Mouse (Mus musculus) heart, adult 18-20 months (tissue): ENCODE measurements around the gene Gm10491. TPM values are rescaled to one million over a fixed set of nuclear protein-coding genes. Genes with fewer than 3 reads are reported as not detected.

Source experiments
- DNase-seq, 2 experiments: peaks; one replicate each; pipeline ENCODE4 v3.0.0; 2021 to 2022; ENCODE audit warnings: mixed read lengths in 1 of 2
- total RNA-seq, 2 experiments: library from RNA; stranded (reverse); gene quantifications; 2 replicates each; pipeline ENCODE4 v1.2.3; 2021

Gene Gm10491
- total RNA-seq, 2 experiments from 2014 or later: not detected

- DNase-seq: peak; percentile 61 to 73
Measured at GRCm38 (mm10) chrX:7879819-7880218, 27.8 kb downstream of the Gm10491 start.

DNA sequence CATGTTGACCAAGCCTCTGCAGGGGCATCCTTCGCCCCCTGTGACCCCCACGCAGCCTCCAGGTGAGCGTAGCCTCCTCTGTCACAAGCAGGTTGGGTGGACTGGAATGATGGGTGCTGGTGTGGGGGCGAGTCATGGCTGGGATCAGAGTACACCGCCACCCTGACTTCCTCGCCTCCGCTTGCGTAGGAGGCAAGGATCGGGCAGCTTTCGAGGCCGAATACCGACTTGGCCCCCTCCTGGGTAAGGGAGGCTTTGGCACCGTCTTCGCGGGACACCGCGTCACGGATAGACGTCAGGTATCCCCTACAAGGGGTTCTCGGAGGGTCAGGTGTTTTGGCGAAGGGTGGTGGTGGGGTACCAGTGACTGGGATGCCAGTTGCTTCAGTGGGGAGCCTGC lies 29.1 kb downstream of the Gm10491 start:
- DNase-seq: peak in 1 of 2 experiments; percentile 30

- DNase-seq: peak; percentile 78 to 85
Measured at GRCm38 (mm10) chrX:7878007-7878419, 29.6 kb downstream of the Gm10491 start, which contains the start of gene Pim2. TSS of gene Pim2 (plus strand) at chrX:7878262.

DNA sequence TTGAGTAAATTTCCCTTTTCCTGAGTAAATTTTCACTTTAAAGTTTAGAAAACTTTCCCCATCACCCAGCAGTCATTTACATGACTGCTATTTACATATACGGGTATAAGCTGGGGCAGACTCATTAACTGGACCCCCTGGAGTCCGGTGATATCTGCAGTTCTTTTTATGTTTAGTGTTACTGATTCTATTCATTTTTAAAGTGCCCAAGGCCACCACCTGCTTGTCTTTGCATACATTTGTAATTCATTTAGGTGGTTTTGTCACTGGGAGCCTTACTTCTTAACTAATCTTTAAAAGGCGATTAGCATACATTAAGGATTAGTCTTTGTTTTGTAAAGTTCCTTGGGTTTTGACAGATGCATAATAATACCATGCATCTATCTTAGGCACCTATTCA lies 37.8 kb downstream of the Gm10491 start:
- DNase-seq: no peak

GRCm38 (mm10) chrX:7868506-7868905 lies 39.1 kb downstream of the Gm10491 start:
- DNase-seq: no peak

DNA sequence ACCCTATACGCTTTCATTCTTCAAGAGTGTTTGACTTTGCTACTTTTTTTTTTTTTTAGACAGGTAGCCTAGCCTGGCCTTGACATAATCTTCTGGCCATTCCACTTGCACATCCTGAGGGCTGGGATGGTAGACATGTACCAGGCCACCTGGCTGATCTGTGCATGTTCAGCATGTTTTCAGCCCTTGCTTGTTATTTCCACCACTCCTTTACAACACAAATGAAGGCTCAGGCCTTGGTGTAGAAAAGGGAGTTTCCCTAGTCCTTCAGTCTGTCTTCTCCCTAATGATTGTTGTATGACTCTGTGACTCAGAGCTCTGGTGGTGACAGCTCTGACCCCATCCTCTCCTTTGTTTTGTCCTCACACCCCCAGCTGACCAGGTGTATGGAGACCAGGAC lies 40.5 kb downstream of the Gm10491 start:
- DNase-seq: no peak

GRCm38 (mm10) chrX:7865786-7866185 lies 41.8 kb downstream of the Gm10491 start:
- DNase-seq: no peak

- no peak for DNase-seq
Measured at GRCm38 (mm10) chrX:7865343-7865742, 42.3 kb downstream of the Gm10491 start.

DNA sequence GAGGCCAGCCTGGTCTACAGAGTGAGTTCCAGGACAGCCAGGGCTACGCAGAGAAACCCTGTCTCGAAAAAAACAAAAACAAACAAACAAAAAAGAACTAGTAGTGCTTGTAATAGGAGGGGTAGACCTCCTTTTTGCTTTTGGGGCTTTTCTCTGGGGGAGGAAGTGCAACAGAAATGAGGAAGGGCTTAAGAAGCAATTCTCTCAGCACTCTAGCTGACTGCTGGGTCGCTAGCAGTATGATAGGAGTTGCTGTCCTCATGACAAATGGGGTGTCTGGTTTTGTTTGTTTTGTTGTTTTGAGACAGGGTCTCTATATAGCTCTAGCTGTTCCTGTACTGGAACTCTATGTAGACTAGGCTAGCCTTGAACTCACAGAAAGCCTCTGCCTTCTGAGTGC lies 43.1 kb downstream of the Gm10491 start:
- DNase-seq: no peak

GRCm38 (mm10) chrX:7863181-7863580 lies 44.5 kb downstream of the Gm10491 start:
- no peak for DNase-seq

DNA sequence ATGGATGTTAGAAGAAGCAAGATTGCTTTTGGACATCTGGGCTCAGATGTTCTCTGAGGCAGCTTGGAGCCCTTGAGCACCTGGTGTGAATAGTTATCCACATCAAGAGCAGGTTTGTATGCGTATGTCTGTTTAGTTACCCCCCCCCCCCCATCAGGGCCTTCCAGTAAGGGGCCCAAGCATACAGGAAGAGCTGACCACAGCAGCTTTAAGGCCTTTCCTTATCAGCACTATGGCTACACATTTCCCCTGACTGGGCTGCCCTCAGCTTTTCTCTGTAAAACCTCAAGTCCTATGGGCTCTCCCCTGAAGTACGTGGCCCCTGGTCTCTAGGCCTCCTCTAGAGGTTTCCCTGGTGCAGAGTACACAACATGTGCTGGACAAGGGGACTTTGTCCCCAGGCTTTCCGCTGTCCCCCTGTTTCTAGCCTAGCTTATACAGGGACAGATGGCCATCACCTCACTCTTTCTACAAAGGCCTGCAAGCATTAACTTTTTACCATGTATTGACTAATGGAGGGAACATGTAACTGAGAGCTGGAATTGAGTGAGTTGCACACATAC lies 48.4 kb downstream of the Gm10491 start:
- no peak for DNase-seq

Other genes starting within 250 kb of the Gm10491 start
- gene Plp2, start 236.4 kb downstream of the Gm10491 start, total RNA-seq: 10 to 100 TPM; 41.3 to 57.6 TPM
- gene Magix, start 226.6 kb downstream of the Gm10491 start, total RNA-seq: 10 to 100 TPM; 25.2 to 27.9 TPM
- gene Gpkow, start 210.7 kb downstream of the Gm10491 start, total RNA-seq: 10 to 100 TPM; 17.8 to 20.1 TPM
- gene Wdr45, start 193.5 kb downstream of the Gm10491 start, total RNA-seq: 10 to 100 TPM; 29.9 to 51.4 TPM
- not detected for gene Gm45208, start 185.6 kb downstream of the Gm10491 start, total RNA-seq
- gene Praf2, start 179.4 kb downstream of the Gm10491 start, total RNA-seq: 1 to 10 TPM; 5.1 to 5.3 TPM
- under 1 TPM; 0.59 to 0.67 TPM for gene Ccdc120, start 156.9 kb downstream of the Gm10491 start, total RNA-seq
- gene Tfe3, start 145.3 kb downstream of the Gm10491 start, total RNA-seq: 10 to 100 TPM; 12.6 to 13.0 TPM
- gene Gripap1, start 118.1 kb downstream of the Gm10491 start, total RNA-seq: 10 to 100 TPM; 20.5 to 22.9 TPM
- gene Kcnd1, start 85.5 kb downstream of the Gm10491 start, total RNA-seq: under 1 TPM; 0.15 to 0.57 TPM
- 10 to 100 TPM; 19.3 to 23.4 TPM for gene Otud5, start 66.5 kb downstream of the Gm10491 start, total RNA-seq
- 1 to 10 TPM; 2.2 to 4.3 TPM for gene Pim2, start 29.6 kb downstream of the Gm10491 start, total RNA-seq
- gene Slc35a2, start 23.8 kb downstream of the Gm10491 start, total RNA-seq: 10 to 100 TPM; 10.6 to 17.3 TPM
- 10 to 100 TPM; 21.3 to 23.5 TPM for gene Pqbp1, start 8.6 kb downstream of the Gm10491 start, total RNA-seq
- gene Timm17b, start 8.5 kb downstream of the Gm10491 start, total RNA-seq: 10 to 100 TPM; 47.2 to 49.7 TPM
- gene Gm10490, start 1.7 kb upstream of the Gm10491 start, total RNA-seq: not detected
- under 1 TPM in 1 of 2 experiments, not detected in 1; 0.12 TPM for gene Pcsk1n, start 12.0 kb upstream of the Gm10491 start, total RNA-seq
- not detected for gene Eras, start 20.8 kb upstream of the Gm10491 start, total RNA-seq
- gene Hdac6, start 40.1 kb upstream of the Gm10491 start, total RNA-seq: 10 to 100 TPM; 10.4 to 11.3 TPM
- gene Gata1, start 70.2 kb upstream of the Gm10491 start, total RNA-seq: not detected
- gene Glod5, start 110.7 kb upstream of the Gm10491 start, total RNA-seq: not detected
- gene Suv39h1, start 166.9 kb upstream of the Gm10491 start, total RNA-seq: 1 to 10 TPM; 4.0 to 4.5 TPM
- gene Was, start 182.7 kb upstream of the Gm10491 start, total RNA-seq: 1 to 10 TPM; 1.5 to 3.5 TPM
- 10 to 100 TPM; 34.0 to 39.1 TPM for gene Wdr13, start 225.1 kb upstream of the Gm10491 start, total RNA-seq
- gene Rbm3, start 238.0 kb upstream of the Gm10491 start, total RNA-seq: 10 to 100 TPM; 49.9 to 88.3 TPM